In genomic region chr17:3248875-3249274, GRCm38 (mm10) we compare ENCODE assay signal across 13 mouse cellular contexts.
DNase-seq lines count a peak whose midpoint lies in the region; ATAC-seq and TF ChIP-seq lines count a peak whose summit lies in the region.
"Had no signal": no experiment of that assay in that cellular context is flagged by ENCODE, and none has a peak within 500 bp of the region (broad histone marks: within the 10 kb centered on the region; RNA-seq: fewer than 3 reads in every experiment).

No protein-coding gene starts in this region.

- peak overlapping the region; percentile 38 for H3K27ac ChIP-seq in gastrocnemius, adult 2 months
- peak overlapping the region; percentile 70 for H3K27ac ChIP-seq in neural tube, embryonic 13.5 days (replicated peaks)
- H3K27ac ChIP-seq in hindbrain, embryonic 16.5 days (ENCODE audit: low read depth, low read length): peak overlapping the region; percentile 49
- peak overlapping the region; percentile 44 for H3K27ac ChIP-seq in small intestine, adult 2 months (ENCODE audit: insufficient read depth, low read depth, low read length)
- H3K27ac ChIP-seq: heart, embryonic 15.5 days; liver, embryonic 14.5 days; macrophage had no signal

- H3K4me3 ChIP-seq in gastrocnemius, adult 2 months: no peak overlapping the region
- no peak overlapping the region for H3K4me3 ChIP-seq in neural tube, embryonic 13.5 days
- no peak overlapping the region for H3K4me3 ChIP-seq in hindbrain, embryonic 16.5 days (ENCODE audit: low read length)
- H3K4me3 ChIP-seq in small intestine, adult 2 months (ENCODE audit: low read depth, low read length): no peak overlapping the region
- H3K4me3 ChIP-seq: heart, embryonic 15.5 days had no signal

- H3K4me1 ChIP-seq in neural tube, embryonic 13.5 days (replicated peaks): peaks cover 80% of the 10 kb centered on the region
- peaks cover 39% of the 10 kb centered on the region for H3K4me1 ChIP-seq in hindbrain, embryonic 16.5 days (ENCODE audit: control insufficient read depth, insufficient read depth, low read depth, low read length)
- H3K4me1 ChIP-seq in small intestine, adult 2 months (ENCODE audit: control insufficient read depth, insufficient read depth, insufficient read length, low read length): peaks cover 65% of the 10 kb centered on the region

- intact Hi-C loops in gastrocnemius, adult 2 months (cut with DNase I): no loop called here

- H3K9ac ChIP-seq in neural tube, embryonic 13.5 days: no peak overlapping the region
- no peak overlapping the region for H3K9ac ChIP-seq in hindbrain, embryonic 16.5 days (ENCODE audit: low read depth, low read length)
- H3K9ac ChIP-seq: heart, embryonic 15.5 days; liver, embryonic 14.5 days had no signal

- no peak for ATAC-seq in neural tube, embryonic 13.5 days (ENCODE audit: low read depth)
- ATAC-seq in hindbrain, embryonic 16.5 days: no peak
- ATAC-seq in erythroid progenitor cell, adult 5-6 weeks (replicated peaks; ENCODE audit: low FRiP score, poor library complexity, severe bottlenecking): no peak

- no peak for TF ChIP-seq POLR2A in small intestine, adult 2 months (IDR thresholded peaks at IDR 0.05; ENCODE audit: low read depth, low read length)

- WGBS in neural tube, embryonic 13.5 days: 37% methylated on average over 6 of the region's 6 CpGs
- WGBS in hindbrain, embryonic 16.5 days: 48% methylated on average over 6 of the region's 6 CpGs
- WGBS in small intestine, adult 2 months: 28% methylated on average over 6 of the region's 6 CpGs

- H3K36me3 ChIP-seq in neural tube, embryonic 13.5 days: no peaks in the 10 kb centered on the region
- no peaks in the 10 kb centered on the region for H3K36me3 ChIP-seq in hindbrain, embryonic 16.5 days (ENCODE audit: control insufficient read depth, insufficient read depth, low read length)
- H3K36me3 ChIP-seq in small intestine, adult 2 months (ENCODE audit: control insufficient read depth, insufficient read depth, low read length): no peaks in the 10 kb centered on the region
- H3K36me3 ChIP-seq: heart, embryonic 15.5 days had no signal

- no peaks in the 10 kb centered on the region for H3K9me3 ChIP-seq in neural tube, embryonic 13.5 days
- no peaks in the 10 kb centered on the region for H3K9me3 ChIP-seq in hindbrain, embryonic 16.5 days (ENCODE audit: control insufficient read depth, low read length)
- H3K9me3 ChIP-seq: heart, embryonic 15.5 days had no signal

- H3K27me3 ChIP-seq in neural tube, embryonic 13.5 days: no peaks in the 10 kb centered on the region
- no peaks in the 10 kb centered on the region for H3K27me3 ChIP-seq in hindbrain, embryonic 16.5 days (replicated peaks; ENCODE audit: control insufficient read depth, insufficient read depth, low read length)
- H3K27me3 ChIP-seq in small intestine, adult 2 months (ENCODE audit: control insufficient read depth, insufficient read depth, low read length): no peaks in the 10 kb centered on the region
- H3K27me3 ChIP-seq: heart, embryonic 15.5 days had no signal

- no peak overlapping the region for H3K4me2 ChIP-seq in neural tube, embryonic 13.5 days
- no peak overlapping the region for H3K4me2 ChIP-seq in hindbrain, embryonic 16.5 days (ENCODE audit: low read length)
- H3K4me2 ChIP-seq: heart, embryonic 15.5 days had no signal

- TF ChIP-seq CTCF in gastrocnemius, adult 2 months (IDR thresholded peaks at IDR 0.05): no peak
- no peak for TF ChIP-seq CTCF in small intestine, adult 2 months (IDR thresholded peaks at IDR 0.05; ENCODE audit: extremely low read depth, insufficient read length, insufficient replicate concordance, low read depth, low read length)

- DNase-seq in gastrocnemius, adult 2 months: no peak
- no peak for DNase-seq in gastrocnemius, postnatal 25 days
- DNase-seq in neural tube, embryonic 10.5 days (ENCODE audit: extremely low spot score, low spot score): no peak
- no peak for DNase-seq in spleen, postnatal 36 days (ENCODE audit: low spot score in 2 of 2)
- DNase-seq: B cell, adult 2 months; kidney, adult 11 months had no signal
